Mouse (Mus musculus) CH12.LX (cell line): Measurements from ENCODE around the gene Thap2. TPM values are rescaled to one million over a fixed set of nuclear protein-coding genes. Genes with fewer than 3 reads are reported as not detected.
A peak's percentile ranks its signal among the peaks of the same experiment; 100 is the strongest.

Source experiments
- DNase-seq: peaks from one replicate; pipeline ENCODE4 v3.0.0-alpha.2; 2013; ENCODE audit errors: extremely low read depth
- H3K27ac ChIP-seq: 2 replicates; pipeline ENCODE4 v1.5.1; 2012; ENCODE audit warnings: low read depth, mild to moderate bottlenecking, control low read depth, moderate library complexity; ENCODE audit not compliant: insufficient read depth
- H3K27me3 ChIP-seq: replicated peaks from 2 replicates; pipeline ENCODE3; 2012; ENCODE audit warnings: inconsistent platforms
- H3K36me3 ChIP-seq, 2 experiments: replicated peaks in 1 of 2; 2 replicates each; pipeline versions ENCODE3 to v1.6.1; 2012; ENCODE audit warnings: inconsistent platforms in 1 of 2, low read length in 1 of 2, mild to moderate bottlenecking in 1 of 2, mixed read lengths in 1 of 2, moderate library complexity in 1 of 2; ENCODE audit not compliant: control insufficient read depth in 1 of 2, insufficient read depth in 1 of 2
- H3K4me1 ChIP-seq, 2 experiments: 2 replicates each; pipeline ENCODE4 v1.6.1; 2012; ENCODE audit warnings: inconsistent platforms in 1 of 2, moderate library complexity in 1 of 2; ENCODE audit not compliant: insufficient read depth in 2 of 2, control insufficient read depth in 1 of 2
- H3K4me2 ChIP-seq: 2 replicates; pipeline ENCODE4 v1.6.1; 2012; ENCODE audit warnings: low read depth, mild to moderate bottlenecking, control low read depth; ENCODE audit not compliant: poor library complexity, insufficient read depth, severe bottlenecking
- H3K4me3 ChIP-seq, 3 experiments: fragments of 150-350 bp in 1 of 3; sonication (generic) in 1 of 3; replicated peaks in 1 of 3; 2 replicates each; pipeline versions ENCODE3 to v1.5.1; 2011 to 2012; ENCODE audit warnings: low read depth in 2 of 3, low read length in 2 of 3, mild to moderate bottlenecking in 2 of 3, moderate library complexity in 2 of 3, control low read depth in 1 of 3, improper control_type of control experiment in 1 of 3, inconsistent platforms in 1 of 3, mixed read lengths in 1 of 3; ENCODE audit not compliant: poor library complexity in 1 of 3
- H3K79me2 ChIP-seq: replicated peaks from 2 replicates; pipeline ENCODE4 v1.6.1; 2012; ENCODE audit warnings: mild to moderate bottlenecking, moderate library complexity; ENCODE audit not compliant: control insufficient read depth, poor library complexity, insufficient read depth, severe bottlenecking; ENCODE audit errors: extremely low read depth
- H3K9ac ChIP-seq: 2 replicates; pipeline ENCODE4 v1.6.1; 2012; ENCODE audit warnings: low read depth, mild to moderate bottlenecking, control low read depth, moderate library complexity; ENCODE audit not compliant: insufficient read depth
- H3K9me3 ChIP-seq: replicated peaks from 2 replicates; pipeline ENCODE3; 2012; ENCODE audit warnings: low read length, inconsistent platforms, mixed read lengths
- BHLHE40 ChIP-seq: IDR thresholded peaks from 2 replicates; pipeline ENCODE4 v1.6.1; 2011; ENCODE audit warnings: mild to moderate bottlenecking, low read depth, low read length, improper control_type of control experiment
- CHD1 ChIP-seq: IDR thresholded peaks from 2 replicates; pipeline ENCODE4 v1.6.1; 2012; ENCODE audit warnings: low read depth, low read length, improper control_type of control experiment, inconsistent platforms
- ELF1 ChIP-seq: IDR thresholded peaks from 2 replicates; pipeline ENCODE4 v1.6.1; 2014; ENCODE audit warnings: low read depth, mild to moderate bottlenecking, inconsistent platforms, low read length, improper control_type of control experiment
- ETS1 ChIP-seq: conservative IDR thresholded peaks from 2 replicates; pipeline ENCODE4 v1.6.1; 2012; ENCODE audit warnings: low read depth, mild to moderate bottlenecking, inconsistent platforms, low read length, improper control_type of control experiment, moderate library complexity
- HCFC1 ChIP-seq: IDR thresholded peaks from 2 replicates; pipeline ENCODE4 v1.6.1; 2012; ENCODE audit warnings: low read depth, mild to moderate bottlenecking, inconsistent platforms, low read length, improper control_type of control experiment
- IRF4 ChIP-seq: IDR thresholded peaks from 2 replicates; pipeline ENCODE4 v1.6.1; 2014; ENCODE audit warnings: low read depth, mild to moderate bottlenecking, inconsistent platforms, low read length, improper control_type of control experiment
- JUND ChIP-seq: conservative IDR thresholded peaks from 2 replicates; pipeline ENCODE4 v1.6.1; 2011; ENCODE audit warnings: low read depth, low read length, improper control_type of control experiment
- KAT2A ChIP-seq: IDR thresholded peaks from 2 replicates; pipeline ENCODE4 v1.6.1; 2012; ENCODE audit warnings: low read length, improper control_type of control experiment, inconsistent platforms; ENCODE audit not compliant: insufficient replicate concordance
- MAX ChIP-seq: IDR thresholded peaks from 2 replicates; pipeline ENCODE4 v1.6.1; 2011; ENCODE audit warnings: low read length, improper control_type of control experiment
- MEF2A ChIP-seq: IDR thresholded peaks from 2 replicates; pipeline ENCODE4 v1.6.1; 2014; ENCODE audit warnings: low read depth, mild to moderate bottlenecking, inconsistent platforms, low read length, improper control_type of control experiment, borderline replicate concordance
- MXI1 ChIP-seq: IDR thresholded peaks from 2 replicates; pipeline ENCODE4 v1.6.1; 2011; ENCODE audit warnings: mild to moderate bottlenecking, low read depth, low read length, improper control_type of control experiment
- NELFE ChIP-seq: IDR thresholded peaks from 2 replicates; pipeline ENCODE4 v1.6.1; 2011; ENCODE audit warnings: low read depth, low read length, improper control_type of control experiment
- NRF1 ChIP-seq: IDR thresholded peaks from 2 replicates; pipeline ENCODE4 v1.6.1; 2014; ENCODE audit warnings: low read depth, mild to moderate bottlenecking, inconsistent platforms, low read length, improper control_type of control experiment, moderate library complexity
- POLR2A ChIP-seq: IDR thresholded peaks from 2 replicates; pipeline ENCODE4 v1.6.1; 2011; ENCODE audit warnings: low read depth, mild to moderate bottlenecking, improper control_type of control experiment, low read length
- SIN3A ChIP-seq: IDR thresholded peaks from 2 replicates; pipeline ENCODE4 v1.6.1; 2012; ENCODE audit warnings: low read length, improper control_type of control experiment, inconsistent platforms
- TBP ChIP-seq: conservative IDR thresholded peaks from 2 replicates; pipeline ENCODE4 v1.6.1; 2011; ENCODE audit warnings: low read depth, low read length, improper control_type of control experiment
- TCF12 ChIP-seq: IDR thresholded peaks from 2 replicates; pipeline ENCODE4 v1.6.1; 2014; ENCODE audit warnings: low read depth, mild to moderate bottlenecking, inconsistent platforms, low read length, improper control_type of control experiment
- UBTF ChIP-seq: IDR thresholded peaks from 2 replicates; pipeline ENCODE4 v1.6.1; 2012; ENCODE audit warnings: low read depth, mild to moderate bottlenecking, inconsistent platforms, low read length, improper control_type of control experiment, moderate library complexity
- ZC3H11A ChIP-seq: IDR thresholded peaks from 2 replicates; pipeline ENCODE4 v1.6.1; 2012; ENCODE audit warnings: low read depth, mild to moderate bottlenecking, inconsistent platforms, low read length, improper control_type of control experiment
- ZNF384 ChIP-seq: IDR thresholded peaks from 2 replicates; pipeline ENCODE4 v1.6.1; 2012; ENCODE audit warnings: low read depth, low read length, improper control_type of control experiment, inconsistent platforms
- dilution Hi-C: fragments of 300-500 bp; cut with MboI; formaldehyde crosslinking; loops from 2 replicates; pipeline ENCODE4 v1.14.3; 2020; ENCODE audit warnings: low sequenced_read_pairs; ENCODE audit not compliant: extremely low pct_unique_long_range_greater_than_20kb, extremely low pct_ligation_motif_present
- in situ Hi-C: fragments of 300-500 bp; cut with MboI; formaldehyde crosslinking; loops from 3 replicates; pipeline ENCODE4 v1.14.3; 2019; ENCODE audit warnings: low sequenced_read_pairs, low pct_ligation_motif_present, low pct_unique_long_range_greater_than_20kb, mixed read lengths
- polyA plus RNA-seq: library from polyadenylated mRNA; unstranded; fragments of >175 nt; gene quantifications from 2 replicates; pipeline ENCODE4 v1.2.1, GENCODE M21; 2012; ENCODE audit warnings: low read depth; ENCODE audit not compliant: insufficient read length
- total RNA-seq, 2 experiments: library from RNA; depleted of rRNA; stranded (reverse); fragments of 300-350 nt in 1 of 2; fragments of >200 nt in 1 of 2; gene quantifications; 2 replicates each; pipeline ENCODE4 v1.2.3; 2012 to 2014

Thap2 gene
- total and polyA plus RNA-seq, 3 experiments: 4.8 to 11.3 (median 7.9) TPM

DNA sequence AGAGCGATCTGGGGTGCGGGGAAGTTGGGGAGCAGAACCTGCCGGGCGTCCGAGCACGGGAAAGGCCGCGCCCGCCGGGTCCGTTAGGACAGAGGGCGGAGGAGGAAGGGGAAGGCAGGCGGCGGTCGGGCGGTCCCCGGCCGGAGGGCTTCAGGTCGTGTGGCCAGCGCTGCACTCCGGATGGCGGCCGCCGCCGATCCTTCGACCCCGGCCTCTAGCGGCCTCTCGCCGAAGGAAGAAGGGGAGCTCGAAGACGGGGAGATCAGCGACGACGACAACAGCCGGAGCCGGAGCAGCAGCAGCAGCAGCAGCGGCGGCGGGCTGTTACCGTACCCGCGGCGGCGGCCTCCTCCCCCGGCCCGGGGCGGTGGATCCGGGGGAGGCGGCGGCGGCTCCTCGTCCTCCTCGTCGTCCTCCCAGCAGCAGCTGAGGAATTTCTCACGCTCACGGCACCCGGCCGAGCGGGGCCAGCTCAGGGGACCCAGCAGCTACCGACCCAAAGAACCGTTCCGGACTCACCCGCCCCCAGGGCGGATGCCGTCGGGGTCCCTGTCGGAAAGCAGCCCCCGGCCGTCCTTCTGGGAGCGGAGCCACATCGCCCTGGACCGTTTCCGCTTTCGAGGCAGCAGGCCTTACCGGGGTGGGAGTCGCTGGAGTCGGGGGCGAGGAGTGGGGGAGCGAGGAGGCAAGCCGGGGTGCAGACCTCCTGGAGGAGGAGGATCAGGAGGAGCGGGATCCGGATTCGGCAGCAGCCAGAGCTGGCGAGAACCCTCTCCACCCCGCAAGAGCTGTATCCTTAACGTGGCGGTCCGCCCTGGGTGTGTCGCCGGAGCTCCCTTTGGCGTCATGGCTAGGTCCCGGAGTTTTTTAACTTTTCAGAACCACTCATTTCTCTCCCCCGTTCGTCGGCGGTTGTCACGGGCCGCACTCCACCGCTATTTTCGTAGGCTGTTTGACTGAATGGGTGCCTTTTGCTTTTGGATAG is 1.1 kb upstream of the Thap2 start:
- H3K9me3 ChIP-seq: no peaks in the 10 kb centered on the region
- peaks cover 3 to 23% of the 10 kb centered on the region in 2 experiments for H3K36me3 ChIP-seq
- peak overlapping the region; percentile 93 for H3K9ac ChIP-seq
- DNase-seq: peak; percentile 48
- in situ Hi-C loops: loop anchor here (5.0 kb wide), 1 partner anchor 53 kb away; no protein-coding TSS in a partner anchor
- H3K4me1 ChIP-seq: peaks cover 3 to 31% of the 10 kb centered on the region in 2 experiments
- H3K4me3 ChIP-seq: peak overlapping the region; percentile 81 to 85 (median 84)
- peaks cover 81% of the 10 kb centered on the region for H3K79me2 ChIP-seq
- TF ChIP-seq BHLHE40 (peak; percentile 30; the same call in 1 of the 2 replicates), TCF12 (0 out of 2 replicates have a peak, but pooled peaks have one; percentile 41), KAT2A (no peak), HCFC1 (peak; percentile 53), UBTF (peak; percentile 15; the same call in 1 of the 2 replicates), MXI1 (peak; percentile 20; the same call in 1 of the 2 replicates), NRF1 (no peak), ZC3H11A (no peak), MAX (no peak), SIN3A (peak; percentile 65), ETS1 (no peak), CHD1 (peak; percentile 58; the same call in 1 of the 2 replicates), NELFE (no peak), TBP (no peak), JUND (no peak), ELF1 (no peak; the same call in 1 of the 2 replicates), POLR2A (peak; percentile 21; the same call in 1 of the 2 replicates), MEF2A (no peak), IRF4 (0 out of 2 replicates have a peak, but pooled peaks have one; percentile 6), ZNF384 (no peak)
- dilution Hi-C loops: no loop called here
- H3K27ac ChIP-seq: peak overlapping the region; percentile 88
- no peaks in the 10 kb centered on the region for H3K27me3 ChIP-seq
- H3K4me2 ChIP-seq: no peak overlapping the region; the same call in 1 of the 2 replicates
